Mouse (Mus musculus): Measurements from ENCODE around the gene Fam131a.

- TF ChIP-seq CTCF (conservative IDR thresholded peaks at IDR 0.05; ENCODE audit: low read length), result peak; percentile 49
- TF ChIP-seq POU5F1 (IDR thresholded peaks at IDR 0.05; ENCODE audit: borderline replicate concordance, low read length), result no peak
Measured at GRCm38 (mm10) chr16:20724338-20724748, 31.3 kb downstream of the Fam131a start.

Data from E14TG2a.4 (cell line).